Mouse (Mus musculus) spleen, adult 18-20 months (tissue): ENCODE data around the gene Asb1.

ENCODE experiments used
- DNase-seq, 2 experiments: peaks; one replicate each; pipeline ENCODE4 v3.0.0; 2022; ENCODE audit warnings: mixed read lengths in 2 of 2

Gene Asb1

GRCm38 (mm10) chr1:91540271-91540826 is at the start of gene Asb1:
Asb1 (plus strand) TSS chr1:91540544.
- peak; percentile 91 to 97 for DNase-seq

GRCm38 (mm10) chr1:91492740-91493139 is 47.6 kb upstream of the Asb1 start:
- no peak for DNase-seq

- DNase-seq: no peak
These were observed 46.4 kb upstream of the Asb1 start for GRCm38 (mm10) chr1:91493938-91494337.

GRCm38 (mm10) chr1:91494457-91495140 is 45.7 kb upstream of the Asb1 start, which contains the start of gene Traf3ip1:
Traf3ip1 (plus strand) TSS chr1:91494647.
- peak; percentile 88 to 90 for DNase-seq

GRCm38 (mm10) chr1:91495321-91495720 is 45.0 kb upstream of the Asb1 start:
- no peak for DNase-seq

- DNase-seq: no peak
These were observed 41.8 kb upstream of the Asb1 start for GRCm38 (mm10) chr1:91498579-91498978.

- DNase-seq: no peak
These were observed 35.7 kb upstream of the Asb1 start for GRCm38 (mm10) chr1:91504615-91505014.

- no peak for DNase-seq
These were observed 25.4 kb upstream of the Asb1 start for GRCm38 (mm10) chr1:91514916-91515315.

GRCm38 (mm10) chr1:91515642-91516041 is 24.7 kb upstream of the Asb1 start:
- DNase-seq: no peak

GRCm38 (mm10) chr1:91523759-91524158 is 16.6 kb upstream of the Asb1 start:
- peak; percentile 23 to 55 for DNase-seq

- DNase-seq: no peak
These were observed 14.5 kb upstream of the Asb1 start for GRCm38 (mm10) chr1:91525838-91526237.

- DNase-seq: no peak
These were observed 10.2 kb upstream of the Asb1 start for GRCm38 (mm10) chr1:91530166-91530565.

GRCm38 (mm10) chr1:91532243-91532642 is 8.1 kb upstream of the Asb1 start:
- no peak for DNase-seq

GRCm38 (mm10) chr1:91532892-91533291 is 7.5 kb upstream of the Asb1 start:
- DNase-seq: no peak

- DNase-seq: no peak
These were observed 6.9 kb upstream of the Asb1 start for GRCm38 (mm10) chr1:91533483-91533882.

GRCm38 (mm10) chr1:91533961-91534723 is 6.2 kb upstream of the Asb1 start:
- no peak for DNase-seq

- no peak for DNase-seq
These were observed 2.4 kb upstream of the Asb1 start for GRCm38 (mm10) chr1:91537786-91538569.

GRCm38 (mm10) chr1:91538570-91538929 is 1.8 kb upstream of the Asb1 start:
- no peak for DNase-seq

- DNase-seq: no peak
These were observed 1.1 kb upstream of the Asb1 start for GRCm38 (mm10) chr1:91539246-91539645.

- peak in 1 of 2 experiments; percentile 26 for DNase-seq
These were observed 557 bp upstream of the Asb1 start for GRCm38 (mm10) chr1:91539704-91540270.

- DNase-seq: peak; percentile 9 to 21
These were observed 773 bp downstream of the Asb1 start for GRCm38 (mm10) chr1:91541042-91541592.

GRCm38 (mm10) chr1:91543974-91544373 is 3.6 kb downstream of the Asb1 start:
- DNase-seq: no peak
